Mouse (Mus musculus) lung, postnatal 0 days (tissue): ENCODE data around the gene Slfn3. TPM values are rescaled to one million over a fixed set of nuclear protein-coding genes. Genes with fewer than 3 reads are reported as not detected.
A peak's percentile ranks its signal among the peaks of the same experiment; 100 is the strongest.

Source experiments
- ATAC-seq: fragments of 200-750 bp; cut with Nextera tagmentation; 2 replicates; pipeline ENCODE4 v1.8.0; 2017; ENCODE audit warnings: moderate library complexity
- DNase-seq: peaks from one replicate; pipeline ENCODE4 v3.0.0-alpha.2; 2016; ENCODE audit warnings: low spot score
- H3K27ac ChIP-seq: fragments of 300-500 bp; sonication (generic); 2 replicates; pipeline ENCODE4 v1.5.1; 2014; ENCODE audit warnings: antibody characterized with exemption, mild to moderate bottlenecking, low read length, mixed read lengths
- H3K27me3 ChIP-seq: fragments of 300-500 bp; sonication (generic); replicated peaks from 2 replicates; pipeline ENCODE4 v1.6.1; 2014; ENCODE audit warnings: low read length, mixed read lengths; ENCODE audit not compliant: insufficient read depth
- H3K36me3 ChIP-seq: fragments of 300-500 bp; sonication (generic); 2 replicates; pipeline ENCODE4 v1.6.1; 2014; ENCODE audit warnings: low read length, mixed read lengths; ENCODE audit not compliant: insufficient read depth
- H3K4me1 ChIP-seq: fragments of 300-500 bp; sonication (generic); 2 replicates; pipeline ENCODE4 v1.6.1; 2014; ENCODE audit warnings: antibody characterized with exemption, low read depth, low read length, mixed read lengths; ENCODE audit not compliant: insufficient read depth
- H3K4me2 ChIP-seq: fragments of 300-500 bp; sonication (generic); replicated peaks from 2 replicates; pipeline ENCODE4 v1.6.1; 2014; ENCODE audit warnings: low read depth, mild to moderate bottlenecking, low read length, moderate library complexity, mixed read lengths
- H3K4me3 ChIP-seq: fragments of 300-500 bp; sonication (generic); 2 replicates; pipeline ENCODE4 v1.5.1; 2014; ENCODE audit warnings: low read depth, low read length
- H3K9ac ChIP-seq: fragments of 300-500 bp; sonication (generic); replicated peaks from 2 replicates; pipeline ENCODE4 v1.6.1; 2014; ENCODE audit warnings: low read depth, mild to moderate bottlenecking
- H3K9me3 ChIP-seq: fragments of 300-500 bp; sonication (generic); 2 replicates; pipeline ENCODE4 v1.6.1; 2016; ENCODE audit warnings: low read length, mixed read lengths
- CTCF ChIP-seq: IDR thresholded peaks from 2 replicates; pipeline ENCODE4 v1.5.1; 2016; ENCODE audit warnings: antibody characterized with exemption, mild to moderate bottlenecking
- EP300 ChIP-seq: IDR thresholded peaks from 2 replicates; pipeline ENCODE4 v1.6.1; 2016; ENCODE audit warnings: antibody characterized with exemption, mild to moderate bottlenecking, control low read depth
- WGBS: fragments of 180-500 bp; shearing (Covaris S2); extraction: QIAGEN DNeasy Blood & Tissue Kit; methylation state at CpG from one replicate; pipeline ENCODE4 v1.1.7; 2014; 5-methylcytosine and 5-hydroxymethylcytosine counted together
- polyA plus RNA-seq: library from polyadenylated mRNA; unstranded; fragments of >200 nt; fragmentation: Nextera tagmentation; extraction: Ambion mirVana; gene quantifications from 2 replicates; pipeline ENCODE4 v1.2.1, GENCODE M21; 2015

Slfn3 gene
- polyA plus RNA-seq, 1 experiment from 2014 or later, result 1.5 TPM

DNA sequence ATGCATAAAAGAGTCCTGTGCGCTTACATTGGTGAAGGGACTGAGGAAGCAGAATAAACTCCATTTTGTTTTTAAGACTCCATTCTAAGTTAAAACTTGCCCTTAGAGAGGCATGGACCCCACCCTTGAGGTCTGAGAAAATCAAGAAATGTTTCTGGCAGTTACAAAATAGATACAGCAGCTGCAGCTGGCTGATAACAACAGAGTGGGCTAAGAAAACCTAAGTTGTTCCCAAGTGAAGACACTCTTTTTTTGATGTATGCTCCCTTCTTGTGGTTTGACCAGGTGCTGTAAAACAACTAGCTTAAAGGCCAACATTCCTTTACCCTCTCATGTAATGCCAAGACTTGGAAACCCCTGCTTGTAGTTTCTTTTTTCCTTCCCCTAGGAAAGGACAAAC lies 71.5 kb downstream of the Slfn3 start:
- Histone ChIP-seq H3K27ac (no peak overlapping the region), H3K9ac (no peak overlapping the region), H3K36me3 (no peaks in the 10 kb centered on the region), H3K27me3 (no peaks in the 10 kb centered on the region), H3K4me1 (no peaks in the 10 kb centered on the region), H3K4me2 (no peak overlapping the region), H3K4me3 (no peak overlapping the region), H3K9me3 (no peaks in the 10 kb centered on the region)
- DNase-seq (no peak), ATAC-seq (no peak)
- WGBS, result 91% methylated on average over 1 of the region's 1 CpGs
- TF ChIP-seq CTCF, result no peak
- TF ChIP-seq EP300, result no peak

- no peaks in the 10 kb centered on the region for H3K9me3 ChIP-seq
- no peak overlapping the region for H3K27ac ChIP-seq
- H3K4me1 ChIP-seq, result no peaks in the 10 kb centered on the region
- no peak overlapping the region for H3K4me2 ChIP-seq
- ATAC-seq (no peak), DNase-seq (peak; percentile 46)
- H3K36me3 ChIP-seq, result no peaks in the 10 kb centered on the region
- H3K4me3 ChIP-seq, result no peak overlapping the region
- 62% methylated on average over 3 of the region's 3 CpGs for WGBS
- no peaks in the 10 kb centered on the region for H3K27me3 ChIP-seq
- TF ChIP-seq EP300 (no peak), CTCF (peak; percentile 74)
- no peak overlapping the region for H3K9ac ChIP-seq
These were observed 72.0 kb downstream of the Slfn3 start for GRCm38 (mm10) chr11:83263146-83263545.

Other genes starting within 250 kb of the Slfn3 start
- gene Slfn5, start 240.0 kb upstream of the Slfn3 start, polyA plus RNA-seq, result 25.8 and 29.9 TPM in 2 replicates
- gene Slfn9, start 199.5 kb upstream of the Slfn3 start, polyA plus RNA-seq, result 2.2 and 3.1 TPM in 2 replicates
- gene Slfn8, start 170.5 kb upstream of the Slfn3 start, polyA plus RNA-seq, result 0.33 and 0.54 TPM in 2 replicates
- 19.0 and 21.5 TPM in 2 replicates for gene Slfn2, start 126.2 kb upstream of the Slfn3 start, polyA plus RNA-seq
- 2.3 and 2.4 TPM in 2 replicates for gene Slfn1, start 74.5 kb upstream of the Slfn3 start, polyA plus RNA-seq
- 0.44 and 0.71 TPM in 2 replicates for gene Slfn4, start 16.1 kb upstream of the Slfn3 start, polyA plus RNA-seq
- gene Slfn14, start 95.4 kb downstream of the Slfn3 start, polyA plus RNA-seq, result 0.75 and 1.3 TPM in 2 replicates
- 26.5 and 30.9 TPM in 2 replicates for gene Ap2b1, start 107.7 kb downstream of the Slfn3 start, polyA plus RNA-seq
- gene Pex12, start 111.3 kb downstream of the Slfn3 start, polyA plus RNA-seq, result 9.0 and 9.5 TPM in 2 replicates
- 0.80 and 1.2 TPM in 2 replicates for gene Rasl10b, start 217.8 kb downstream of the Slfn3 start, polyA plus RNA-seq
- gene Gas2l2, start 238.1 kb downstream of the Slfn3 start, polyA plus RNA-seq, result 1.8 and 2.2 TPM in 2 replicates
- gene 1700020L24Rik, start 246.3 kb downstream of the Slfn3 start, polyA plus RNA-seq, result 0.23 and 0.54 TPM in 2 replicates